Mouse (Mus musculus): ENCODE data around the gene Ptger4. TPM values are rescaled to one million over a fixed set of nuclear protein-coding genes. Genes with fewer than 3 reads are reported as not detected.

Ptger4 gene
- polyA plus RNA-seq, 1 experiment from 2014 or later, result 2.1 TPM

Other genes with a start within 250 kb of the Ptger4 start
- 0.12 and 0.15 TPM in 2 replicates for gene C7, start 180.4 kb downstream of the Ptger4 start, polyA plus RNA-seq (2015; fragmentation: Nextera tagmentation; extraction: Ambion mirVana)
- 1.6 and 2.0 TPM in 2 replicates for gene Card6, start 135.6 kb downstream of the Ptger4 start, polyA plus RNA-seq (2015; fragmentation: Nextera tagmentation; extraction: Ambion mirVana)
- gene Rpl37, start 127.5 kb downstream of the Ptger4 start, polyA plus RNA-seq (2015; fragmentation: Nextera tagmentation; extraction: Ambion mirVana), result 469 and 494 TPM in 2 replicates
- gene Prkaa1, start 100.3 kb downstream of the Ptger4 start, polyA plus RNA-seq (2015; fragmentation: Nextera tagmentation; extraction: Ambion mirVana), result 17.7 and 18.4 TPM in 2 replicates
- 41.6 and 43.5 TPM in 2 replicates for gene Ttc33, start 58.7 kb downstream of the Ptger4 start, polyA plus RNA-seq (2015; fragmentation: Nextera tagmentation; extraction: Ambion mirVana)